Mouse (Mus musculus) kidney, adult 2 months (tissue): ENCODE results near the gene Dnajc27.

Source experiments
- CTCF ChIP-seq: fragments of 200-500 bp; conservative IDR thresholded peaks from 2 replicates; pipeline ENCODE4 v1.5.1; 2011; ENCODE audit warnings: low read depth, mild to moderate bottlenecking, control low read depth, low read length, moderate library complexity, mixed read lengths; ENCODE audit not compliant: insufficient read depth, insufficient read length
- POLR2A ChIP-seq: fragments of 200-500 bp; IDR thresholded peaks from one replicate; pipeline ENCODE4 v1.6.1; 2011; ENCODE audit warnings: low read depth, low read length, control low read depth

- TF ChIP-seq CTCF (no peak), POLR2A (no peak)
Observed at GRCm38 (mm10) chr12:4150936-4151335, 68.6 kb downstream of the Dnajc27 start.
